Mouse (Mus musculus) midbrain, postnatal 0 days (tissue): ENCODE results near the gene Lpgat1. TPM values are rescaled to one million over a fixed set of nuclear protein-coding genes. Genes with fewer than 3 reads are reported as not detected.

ENCODE experiments used
- ATAC-seq: fragments of 200-750 bp; cut with Nextera tagmentation; 2 replicates; pipeline ENCODE4 v1.8.0; 2017; ENCODE audit warnings: moderate number of reproducible peaks, mild to moderate bottlenecking, moderate TSS enrichment, moderate library complexity; ENCODE audit not compliant: low FRiP score
- DNase-seq: peaks from one replicate; pipeline ENCODE4 v3.0.0-alpha.2; 2015; ENCODE audit warnings: low spot score
- H3K27ac ChIP-seq: fragments of 300-500 bp; sonication (generic); 2 replicates; pipeline ENCODE4 v1.5.1; 2014; ENCODE audit warnings: low read depth, mild to moderate bottlenecking, low read length, mixed read lengths
- H3K27me3 ChIP-seq: fragments of 300-500 bp; sonication (generic); 2 replicates; pipeline ENCODE4 v1.6.1; 2014; ENCODE audit warnings: low read length, control low read depth, mixed read lengths; ENCODE audit not compliant: insufficient read depth
- H3K36me3 ChIP-seq: fragments of 300-500 bp; sonication (generic); 2 replicates; pipeline ENCODE4 v1.6.1; 2014; ENCODE audit warnings: low read length, control low read depth, mixed read lengths; ENCODE audit not compliant: insufficient read depth
- H3K4me1 ChIP-seq: fragments of 300-500 bp; sonication (generic); 2 replicates; pipeline ENCODE4 v1.6.1; 2014; ENCODE audit warnings: mild to moderate bottlenecking, control low read depth, antibody characterized with exemption, low read length, mixed read lengths; ENCODE audit not compliant: insufficient read depth
- H3K4me2 ChIP-seq: fragments of 300-500 bp; sonication (generic); 2 replicates; pipeline ENCODE4 v1.6.1; 2014; ENCODE audit warnings: low read depth, mild to moderate bottlenecking, low read length, mixed read lengths; ENCODE audit not compliant: poor library complexity, severe bottlenecking
- H3K4me3 ChIP-seq: fragments of 300-500 bp; sonication (generic); 2 replicates; pipeline ENCODE4 v1.5.1; 2014; ENCODE audit warnings: low read depth, mild to moderate bottlenecking, low read length, moderate library complexity
- H3K9ac ChIP-seq: fragments of 300-500 bp; sonication (generic); replicated peaks from 2 replicates; pipeline ENCODE4 v1.6.1; 2014; ENCODE audit warnings: mild to moderate bottlenecking, low read length, moderate library complexity, mixed read lengths; ENCODE audit not compliant: poor library complexity, severe bottlenecking
- H3K9me3 ChIP-seq: fragments of 300-500 bp; sonication (generic); 2 replicates; pipeline ENCODE4 v1.6.1; 2016; ENCODE audit warnings: low read length, control low read depth
- CTCF ChIP-seq: IDR thresholded peaks from 2 replicates; pipeline ENCODE4 v1.5.1; 2016; ENCODE audit warnings: antibody characterized with exemption, mild to moderate bottlenecking
- WGBS: fragments of 180-500 bp; shearing (Covaris S2); extraction: QIAGEN DNeasy Blood & Tissue Kit; methylation state at CpG from one replicate; pipeline ENCODE4 v1.1.7; 2014; 5-methylcytosine and 5-hydroxymethylcytosine counted together
- polyA plus RNA-seq: library from polyadenylated mRNA; unstranded; fragments of >200 nt; fragmentation: Nextera tagmentation; extraction: Ambion mirVana; gene quantifications from 2 replicates; pipeline ENCODE4 v1.2.1, GENCODE M21; 2015
- total RNA-seq: library from RNA; depleted of rRNA; stranded (reverse); fragments of >200 nt; gene quantifications from 2 replicates; pipeline ENCODE4 v1.2.3, GENCODE M21; 2014; rRNA removed

Gene Lpgat1
- 56.2 and 79.5 TPM in 2 replicates for total RNA-seq
- 38.5 and 53.0 TPM in 2 replicates for polyA plus RNA-seq

DNA sequence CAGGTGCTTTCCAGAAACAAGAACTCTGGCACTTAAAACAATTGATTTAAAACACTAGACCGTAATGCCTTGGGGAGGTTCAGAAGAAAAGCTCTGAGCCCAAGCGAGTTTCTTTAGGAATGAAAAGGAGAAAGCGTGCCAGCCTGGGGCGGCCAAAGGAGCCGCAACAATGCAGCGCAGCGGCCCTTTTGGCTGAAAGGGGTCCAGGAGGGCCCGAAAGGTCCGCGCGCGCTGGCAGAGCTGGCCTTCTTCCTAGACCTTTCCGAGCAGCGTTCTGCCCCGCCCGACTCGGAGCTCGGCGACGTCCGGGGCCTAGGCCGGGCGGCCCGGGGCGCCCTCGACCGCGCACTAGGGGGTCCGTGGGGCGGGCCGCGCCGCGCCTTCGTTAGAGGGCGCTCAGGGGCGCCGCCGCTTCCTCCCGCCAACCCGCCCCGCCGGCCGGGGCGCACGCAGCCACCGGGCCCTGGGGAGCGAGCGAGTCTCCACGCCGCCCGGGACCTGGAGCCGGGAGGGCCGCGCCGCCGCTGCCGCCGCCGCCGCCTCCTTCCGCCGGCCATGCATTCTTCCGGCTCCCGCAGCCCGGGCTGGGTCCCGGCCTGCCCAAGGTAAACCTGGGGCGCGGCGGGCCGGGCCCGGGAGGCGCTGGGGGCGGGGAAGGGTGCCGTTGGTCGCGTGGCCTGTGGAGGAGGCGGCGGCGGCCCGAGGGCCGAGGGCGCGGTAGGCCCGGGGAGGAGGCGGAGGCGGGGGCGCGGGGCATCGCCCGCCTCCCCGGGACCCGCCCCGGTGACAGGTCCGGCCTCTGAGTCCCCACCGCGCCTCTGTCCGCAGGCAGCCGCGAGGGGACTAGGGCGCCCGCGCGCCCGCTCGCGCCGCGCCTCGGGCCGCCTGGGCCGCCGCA, at the start of gene Lpgat1:
Gene Lpgat1 (plus strand): TSS at position 234 of the 898 bp plus-strand sequence.
- no peaks in the 10 kb centered on the region for H3K36me3 ChIP-seq
- H3K4me1 ChIP-seq: peaks cover 13% of the 10 kb centered on the region; the same call in 1 of the 2 replicates
- H3K4me2 ChIP-seq: peak within 1 kb of the TSS; percentile 67
- H3K4me3 ChIP-seq: peak within 1 kb of the TSS; percentile 62
- 2% methylated on average over 58 of the region's 113 CpGs for WGBS
- no peak for TF ChIP-seq CTCF
- ATAC-seq (peak; percentile 64), DNase-seq (peak; percentile 59)
- H3K27ac ChIP-seq: peak within 1 kb of the TSS; percentile 92
- H3K9ac ChIP-seq: peak within 1 kb of the TSS; percentile 99
- no peaks in the 10 kb centered on the region for H3K9me3 ChIP-seq
- no peaks in the 10 kb centered on the region for H3K27me3 ChIP-seq

- Histone ChIP-seq H3K9me3 (no peaks in the 10 kb centered on the region), H3K4me3 (no peak overlapping the region), H3K27ac (no peak overlapping the region), H3K4me2 (no peak overlapping the region), H3K4me1 (no peaks in the 10 kb centered on the region), H3K27me3 (no peaks in the 10 kb centered on the region), H3K9ac (no peak overlapping the region), H3K36me3 (no peaks in the 10 kb centered on the region)
- 82% methylated on average over 9 of the region's 9 CpGs for WGBS
- peak; percentile 12 for DNase-seq
- ATAC-seq: no peak
- TF ChIP-seq CTCF: no peak
Observed at GRCm38 (mm10) chr1:191668030-191668429, 49.6 kb upstream of the Lpgat1 start.

- H3K27ac ChIP-seq: no peak overlapping the region
- no peak for DNase-seq
- H3K36me3 ChIP-seq: no peaks in the 10 kb centered on the region
- no peak overlapping the region for H3K9ac ChIP-seq
- H3K4me2 ChIP-seq: no peak overlapping the region
- no peaks in the 10 kb centered on the region for H3K9me3 ChIP-seq
- H3K4me3 ChIP-seq: no peak overlapping the region
- no peak for ATAC-seq
- WGBS: 84% methylated on average over 5 of the region's 5 CpGs
- H3K4me1 ChIP-seq: no peaks in the 10 kb centered on the region
- no peaks in the 10 kb centered on the region for H3K27me3 ChIP-seq
- no peak for TF ChIP-seq CTCF
Observed at GRCm38 (mm10) chr1:191674071-191674470, 43.6 kb upstream of the Lpgat1 start.

DNA sequence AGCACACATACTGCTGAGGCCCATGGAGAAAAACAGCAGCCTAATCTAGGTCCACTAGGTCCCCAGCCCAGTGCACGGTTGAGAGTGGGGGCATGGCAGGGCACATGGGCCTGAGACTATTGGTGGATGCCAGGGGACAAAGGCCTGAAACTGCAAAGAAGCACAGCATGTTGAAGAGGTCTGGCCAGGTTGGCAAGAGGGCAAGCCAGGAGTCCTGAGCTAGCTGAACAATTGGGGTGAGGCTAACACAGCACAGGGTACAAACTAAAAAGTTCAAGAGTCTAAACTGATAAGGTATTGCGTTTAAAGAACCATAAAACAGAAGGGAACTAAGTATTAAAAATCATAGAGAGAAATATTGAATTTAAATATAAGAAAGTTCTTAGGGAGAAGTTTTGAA, 36.0 kb upstream of the Lpgat1 start:
- H3K36me3 ChIP-seq: no peaks in the 10 kb centered on the region
- peaks cover 6% of the 10 kb centered on the region; the same call in 1 of the 2 replicates for H3K9me3 ChIP-seq
- no peak overlapping the region for H3K4me3 ChIP-seq
- no peaks in the 10 kb centered on the region for H3K27me3 ChIP-seq
- no peak overlapping the region for H3K4me2 ChIP-seq
- DNase-seq: no peak
- H3K4me1 ChIP-seq: no peaks in the 10 kb centered on the region
- TF ChIP-seq CTCF: no peak
- 84% methylated on average over 2 of the region's 2 CpGs for WGBS
- no peak overlapping the region for H3K27ac ChIP-seq
- no peak for ATAC-seq
- H3K9ac ChIP-seq: no peak overlapping the region

DNA sequence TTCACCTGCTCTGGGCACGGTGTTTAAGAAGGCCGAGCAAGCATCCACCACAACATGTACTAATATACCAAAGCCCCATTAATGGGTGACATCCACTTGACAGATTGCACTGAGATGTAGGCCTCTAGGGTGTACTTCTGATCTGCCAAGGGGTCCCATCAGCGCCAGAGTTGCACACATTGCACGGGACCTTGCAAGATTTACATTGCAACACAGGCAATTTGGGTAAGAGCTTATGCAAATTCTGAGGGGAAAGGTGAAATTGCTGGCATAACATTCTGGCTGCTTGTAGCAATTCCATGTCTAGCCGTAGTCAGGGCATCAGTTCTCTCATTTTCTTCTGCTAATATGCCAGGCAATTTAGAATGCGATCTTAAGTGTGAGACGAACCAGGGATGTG, 30.1 kb upstream of the Lpgat1 start:
- Histone ChIP-seq H3K4me2 (no peak overlapping the region), H3K36me3 (no peaks in the 10 kb centered on the region), H3K4me1 (no peaks in the 10 kb centered on the region), H3K27ac (no peak overlapping the region), H3K4me3 (no peak overlapping the region), H3K9me3 (peaks cover 6% of the 10 kb centered on the region; the same call in 1 of the 2 replicates), H3K9ac (no peak overlapping the region), H3K27me3 (no peaks in the 10 kb centered on the region)
- TF ChIP-seq CTCF: no peak
- DNase-seq: no peak
- WGBS: 89% methylated on average over 7 of the region's 7 CpGs
- ATAC-seq: no peak

DNA sequence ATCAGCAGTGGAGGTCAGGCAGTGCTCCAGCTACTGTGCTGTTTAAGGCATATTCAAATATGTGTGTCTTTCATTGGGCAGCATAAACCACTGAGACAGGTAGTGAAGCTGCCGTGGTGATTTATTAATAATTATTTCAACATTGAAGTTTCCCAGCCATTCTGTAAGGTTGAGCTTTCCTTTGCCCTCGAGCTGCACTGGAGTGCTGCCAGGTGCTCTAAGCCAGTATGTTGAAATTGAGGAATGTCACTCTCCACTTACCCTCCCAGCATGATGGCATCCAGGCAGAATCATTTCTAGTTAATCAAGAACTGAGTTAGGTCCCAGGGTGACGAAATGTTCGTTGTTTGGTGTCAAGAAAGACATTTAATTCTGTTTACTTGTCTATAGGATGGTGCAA, 24.4 kb upstream of the Lpgat1 start:
- no peak for ATAC-seq
- no peak for TF ChIP-seq CTCF
- no peak overlapping the region for H3K27ac ChIP-seq
- no peak overlapping the region for H3K9ac ChIP-seq
- no peaks in the 10 kb centered on the region for H3K9me3 ChIP-seq
- WGBS: 64% methylated on average over 4 of the region's 4 CpGs
- no peaks in the 10 kb centered on the region for H3K27me3 ChIP-seq
- no peak overlapping the region for H3K4me2 ChIP-seq
- H3K36me3 ChIP-seq: no peaks in the 10 kb centered on the region
- H3K4me3 ChIP-seq: no peak overlapping the region
- no peaks in the 10 kb centered on the region for H3K4me1 ChIP-seq
- DNase-seq: no peak
